Mouse (Mus musculus): ENCODE measurements around the gene Tmem52. TPM values are rescaled to one million over a fixed set of nuclear protein-coding genes. Genes with fewer than 3 reads are reported as not detected.
"Not testable (repeated sequence)": the region's sequence is repeated elsewhere in the genome, so short reads cannot be mapped to it uniquely, and the experiment has no call there.

Gene Tmem52
- polyA plus RNA-seq, 1 experiment = not detected

DNA sequence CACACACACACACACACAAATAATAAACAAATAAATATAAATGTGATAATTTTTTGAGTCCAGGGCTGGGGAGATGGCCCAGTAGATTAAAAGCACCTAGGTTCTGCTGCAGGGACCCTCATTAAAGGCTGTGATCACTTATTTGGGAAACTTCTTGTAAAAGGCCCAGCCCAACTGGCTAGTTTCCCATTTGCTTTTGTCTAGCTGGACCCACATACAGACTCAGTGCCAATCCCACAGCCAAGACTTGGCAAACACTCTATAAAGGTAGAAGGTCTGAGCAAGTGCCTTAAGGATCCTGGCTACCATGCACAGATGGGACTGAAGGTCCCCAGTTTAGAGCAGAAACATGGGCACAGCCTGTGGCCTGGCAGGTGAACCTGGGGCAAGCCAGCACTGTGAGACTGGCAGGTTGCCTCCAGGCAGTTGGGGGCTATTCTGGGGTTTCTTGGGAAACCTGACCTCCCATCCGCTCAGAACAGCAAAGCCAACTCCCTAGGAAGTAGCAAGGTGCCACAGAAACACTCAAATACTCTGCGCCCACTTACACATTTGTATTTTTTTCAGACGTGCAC, 3.9 kb downstream of the Tmem52 start:
- Histone ChIP-seq H3ac (ENCODE audit: control insufficient read depth, insufficient read length) (no peak overlapping the region), H3K4me3 (no peak overlapping the region), H3K4me2 (ENCODE audit: low read depth) (no peak overlapping the region), H3K79me2 (ENCODE audit: control insufficient read depth, insufficient read depth) (no peaks in the 10 kb centered on the region), H3K27me3 (ENCODE audit: control insufficient read depth, insufficient read depth, insufficient read length) (peaks cover 49% of the 10 kb centered on the region), H3K36me3 (ENCODE audit: control insufficient read depth, insufficient read depth) (no peaks in the 10 kb centered on the region)
- TF ChIP-seq E2F4 (IDR thresholded peaks at IDR 0.05; ENCODE audit: insufficient read depth) (no peak), USF1 (IDR thresholded peaks at IDR 0.05; ENCODE audit: low read depth) (no peak), MYOD1 (IDR thresholded peaks at IDR 0.05; ENCODE audit: control insufficient read depth in 1 of 3, insufficient read length in 2 of 3, low read depth in 2 of 3) (no peak)

DNA sequence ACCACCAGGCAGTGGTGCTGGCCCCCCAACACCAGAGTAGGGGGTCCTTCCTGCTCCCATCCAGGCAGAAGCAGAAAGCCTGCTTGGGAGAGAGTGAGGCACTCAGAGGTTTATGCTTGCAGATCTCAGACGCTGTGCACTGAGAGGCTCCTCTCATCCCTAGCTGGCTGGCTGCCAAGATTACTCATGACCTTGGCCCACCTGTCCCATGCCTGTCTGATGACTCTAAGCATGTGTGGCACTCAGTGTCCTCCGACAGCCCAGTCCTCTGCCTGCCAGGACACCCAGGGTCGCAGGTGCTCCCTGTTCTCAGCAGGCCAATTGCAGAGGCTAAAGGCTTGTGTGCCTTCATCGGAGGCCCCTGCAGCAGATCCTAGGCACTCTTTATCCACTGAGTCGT, 4.4 kb downstream of the Tmem52 start:
- no peak overlapping the region for H3K4me3 ChIP-seq

GRCm38 (mm10) chr4:155473796-155474195, 4.9 kb downstream of the Tmem52 start:
- H3K36me3 ChIP-seq (ENCODE audit: control insufficient read depth, insufficient read depth); H3K4me3 ChIP-seq: not testable (repeated sequence)

More for the DNA sequence above, 4.4 kb downstream of the Tmem52 start:
- Histone ChIP-seq H3K27me3 (ENCODE audit: control insufficient read depth, insufficient read depth, insufficient read length) (peaks cover 50% of the 10 kb centered on the region), H3K4me2 (ENCODE audit: low read depth) (no peak overlapping the region), H3K36me3 (ENCODE audit: control insufficient read depth, insufficient read depth) (no peaks in the 10 kb centered on the region), H3K79me2 (ENCODE audit: control insufficient read depth, insufficient read depth) (no peaks in the 10 kb centered on the region), H3ac (ENCODE audit: control insufficient read depth, insufficient read length) (no peak overlapping the region)
- TF ChIP-seq MYOG (IDR thresholded peaks at IDR 0.05; ENCODE audit: control insufficient read depth in 1 of 3, insufficient read depth in 1 of 3, insufficient read length in 2 of 3, low read depth in 2 of 3) (peak in 2 of 3 experiments; percentile 14 to 45), MYOD1 (IDR thresholded peaks at IDR 0.05; ENCODE audit: control insufficient read depth in 1 of 3, insufficient read length in 2 of 3, low read depth in 2 of 3) (peak in 2 of 3 experiments; percentile 46 to 78), E2F4 (IDR thresholded peaks at IDR 0.05; ENCODE audit: insufficient read depth) (no peak), POLR2AphosphoS2 (IDR thresholded peaks at IDR 0.05; ENCODE audit: insufficient read length, low read depth) (no peak), TCF3 (IDR thresholded peaks at IDR 0.05; ENCODE audit: insufficient read length, low read depth) (no peak), POLR2A (IDR thresholded peaks at IDR 0.05; ENCODE audit: insufficient read length, low read depth) (no peak), REST (IDR thresholded peaks at IDR 0.05; ENCODE audit: insufficient read depth, insufficient read length) (no peak)

DNA sequence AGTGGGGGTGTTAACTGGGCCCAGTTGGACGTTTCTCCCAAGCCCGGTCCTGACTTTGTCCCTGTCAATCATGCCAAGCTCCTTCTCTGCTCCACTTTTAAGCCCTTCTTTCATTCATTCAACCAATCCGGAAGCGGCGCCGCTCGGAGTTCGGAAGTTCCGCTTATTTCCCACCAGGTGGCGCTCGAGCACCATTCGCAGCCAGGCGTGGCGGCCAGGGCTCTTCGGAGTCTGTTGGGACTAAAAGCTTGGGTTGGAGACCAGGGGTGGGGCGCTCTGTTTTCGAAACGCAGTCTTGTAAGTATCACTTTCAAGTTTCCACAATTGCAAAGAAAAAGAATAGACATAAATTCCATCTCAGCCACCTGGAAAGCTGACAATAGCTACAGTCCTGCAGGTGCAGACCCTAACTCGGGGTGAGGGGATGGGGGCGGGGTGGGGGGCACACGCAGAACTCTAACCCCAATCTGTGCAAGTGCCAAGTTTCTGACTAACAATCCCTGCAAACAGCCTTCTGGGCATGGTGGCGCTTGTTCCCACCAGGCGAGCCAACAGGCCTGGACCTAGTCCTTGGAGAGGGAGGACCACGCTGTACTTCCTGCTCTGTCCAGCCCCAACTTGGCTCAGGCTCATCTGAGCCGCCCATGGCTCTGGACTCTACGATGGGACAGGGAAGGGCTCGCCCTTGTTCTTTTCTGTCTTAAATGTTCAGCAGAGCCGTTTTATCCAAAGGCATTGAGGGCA, 12.6 kb downstream of the Tmem52 start:
- peak overlapping the region; percentile 41 for H3K4me2 ChIP-seq (ENCODE audit: low read depth)
- peaks cover 11% of the 10 kb centered on the region for H3K27me3 ChIP-seq (ENCODE audit: control insufficient read depth, insufficient read depth, insufficient read length)
- H3K4me3 ChIP-seq = peak overlapping the region; percentile 7
- no peaks in the 10 kb centered on the region for H3K36me3 ChIP-seq (ENCODE audit: control insufficient read depth, insufficient read depth)
- no peaks in the 10 kb centered on the region for H3K79me2 ChIP-seq (ENCODE audit: control insufficient read depth, insufficient read depth)
- TF ChIP-seq MYOD1 (IDR thresholded peaks at IDR 0.05; ENCODE audit: control insufficient read depth in 1 of 3, insufficient read length in 2 of 3, low read depth in 2 of 3) (no peak), TCF3 (IDR thresholded peaks at IDR 0.05; ENCODE audit: insufficient read length, low read depth) (no peak), E2F4 (IDR thresholded peaks at IDR 0.05; ENCODE audit: insufficient read depth) (no peak), TCF12 (IDR thresholded peaks at IDR 0.05; ENCODE audit: insufficient read depth, poor library complexity, severe bottlenecking) (no peak), SRF (IDR thresholded peaks at IDR 0.05; ENCODE audit: control insufficient read depth, insufficient read length, low read depth) (no peak), CEBPB (IDR thresholded peaks at IDR 0.05; ENCODE audit: insufficient read depth, poor library complexity, severe bottlenecking) (no peak)
- H3ac ChIP-seq (ENCODE audit: control insufficient read depth, insufficient read length) = no peak overlapping the region

More at GRCm38 (mm10) chr4:155473796-155474195, 4.9 kb downstream of the Tmem52 start:
- not testable (repeated sequence) for H3ac ChIP-seq (ENCODE audit: control insufficient read depth, insufficient read length); H3K4me2 ChIP-seq (ENCODE audit: low read depth); H3K79me2 ChIP-seq (ENCODE audit: control insufficient read depth, insufficient read depth)
- H3K27me3 ChIP-seq (ENCODE audit: control insufficient read depth, insufficient read depth, insufficient read length) = peaks cover 48% of the 10 kb centered on the region

DNA sequence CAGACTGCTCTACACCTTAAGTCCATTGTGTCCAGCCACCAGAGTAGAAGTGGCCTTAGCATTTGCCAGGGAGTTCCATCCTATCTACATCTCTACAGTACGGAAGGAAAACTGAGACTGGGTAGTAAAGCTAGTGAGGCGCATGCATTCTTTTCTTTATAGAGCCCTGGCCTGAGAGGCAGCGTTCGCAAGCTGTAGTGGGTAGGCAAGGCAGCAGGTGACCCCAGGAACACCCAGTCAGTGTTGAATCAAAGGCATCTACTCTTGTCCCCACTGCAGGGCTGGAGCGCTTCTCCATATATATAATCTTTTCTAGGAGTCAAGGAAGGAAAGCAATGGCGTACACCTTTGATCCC, 13.2 kb downstream of the Tmem52 start:
- H3K36me3 ChIP-seq (ENCODE audit: control insufficient read depth, insufficient read depth) = no peaks in the 10 kb centered on the region
- H3K27me3 ChIP-seq (ENCODE audit: control insufficient read depth, insufficient read depth, insufficient read length) = peaks cover 11% of the 10 kb centered on the region
- no peak overlapping the region for H3ac ChIP-seq (ENCODE audit: control insufficient read depth, insufficient read length)
- no peak for TF ChIP-seq TCF3 (IDR thresholded peaks at IDR 0.05; ENCODE audit: insufficient read length, low read depth)
- TF ChIP-seq CEBPB (IDR thresholded peaks at IDR 0.05; ENCODE audit: insufficient read depth, poor library complexity, severe bottlenecking) = no peak
- TF ChIP-seq POLR2AphosphoS2 (IDR thresholded peaks at IDR 0.05; ENCODE audit: insufficient read length, low read depth) = no peak
- TF ChIP-seq POLR2A (IDR thresholded peaks at IDR 0.05; ENCODE audit: insufficient read length, low read depth) = no peak
- TF ChIP-seq E2F4 (IDR thresholded peaks at IDR 0.05; ENCODE audit: insufficient read depth) = no peak
- no peak for TF ChIP-seq MAX (IDR thresholded peaks at IDR 0.05; ENCODE audit: low read depth)
- TF ChIP-seq REST (IDR thresholded peaks at IDR 0.05; ENCODE audit: insufficient read depth, insufficient read length) = no peak
- no peak for TF ChIP-seq SRF (IDR thresholded peaks at IDR 0.05; ENCODE audit: control insufficient read depth, insufficient read length, low read depth)
- no peak for TF ChIP-seq TCF12 (IDR thresholded peaks at IDR 0.05; ENCODE audit: insufficient read depth, poor library complexity, severe bottlenecking)
- TF ChIP-seq MYOG (IDR thresholded peaks at IDR 0.05; ENCODE audit: control insufficient read depth in 1 of 3, insufficient read depth in 1 of 3, insufficient read length in 2 of 3, low read depth in 2 of 3) = no peak
- no peak for TF ChIP-seq USF1 (IDR thresholded peaks at IDR 0.05; ENCODE audit: low read depth)
- no peak for TF ChIP-seq MYOD1 (IDR thresholded peaks at IDR 0.05; ENCODE audit: control insufficient read depth in 1 of 3, insufficient read length in 2 of 3, low read depth in 2 of 3)
- H3K4me2 ChIP-seq (ENCODE audit: low read depth) = peak overlapping the region; percentile 41
- H3K79me2 ChIP-seq (ENCODE audit: control insufficient read depth, insufficient read depth) = no peaks in the 10 kb centered on the region
- peak overlapping the region; percentile 7 for H3K4me3 ChIP-seq
